Mouse (Mus musculus): ENCODE measurements around the gene Tbc1d10b.
A peak's percentile ranks its signal among the peaks of the same experiment; 100 is the strongest.

Gene Tbc1d10b

GRCm38 (mm10) chr7:127224616-127225015, 16.3 kb upstream of the Tbc1d10b start:
- DNase-seq: no peak

DNA sequence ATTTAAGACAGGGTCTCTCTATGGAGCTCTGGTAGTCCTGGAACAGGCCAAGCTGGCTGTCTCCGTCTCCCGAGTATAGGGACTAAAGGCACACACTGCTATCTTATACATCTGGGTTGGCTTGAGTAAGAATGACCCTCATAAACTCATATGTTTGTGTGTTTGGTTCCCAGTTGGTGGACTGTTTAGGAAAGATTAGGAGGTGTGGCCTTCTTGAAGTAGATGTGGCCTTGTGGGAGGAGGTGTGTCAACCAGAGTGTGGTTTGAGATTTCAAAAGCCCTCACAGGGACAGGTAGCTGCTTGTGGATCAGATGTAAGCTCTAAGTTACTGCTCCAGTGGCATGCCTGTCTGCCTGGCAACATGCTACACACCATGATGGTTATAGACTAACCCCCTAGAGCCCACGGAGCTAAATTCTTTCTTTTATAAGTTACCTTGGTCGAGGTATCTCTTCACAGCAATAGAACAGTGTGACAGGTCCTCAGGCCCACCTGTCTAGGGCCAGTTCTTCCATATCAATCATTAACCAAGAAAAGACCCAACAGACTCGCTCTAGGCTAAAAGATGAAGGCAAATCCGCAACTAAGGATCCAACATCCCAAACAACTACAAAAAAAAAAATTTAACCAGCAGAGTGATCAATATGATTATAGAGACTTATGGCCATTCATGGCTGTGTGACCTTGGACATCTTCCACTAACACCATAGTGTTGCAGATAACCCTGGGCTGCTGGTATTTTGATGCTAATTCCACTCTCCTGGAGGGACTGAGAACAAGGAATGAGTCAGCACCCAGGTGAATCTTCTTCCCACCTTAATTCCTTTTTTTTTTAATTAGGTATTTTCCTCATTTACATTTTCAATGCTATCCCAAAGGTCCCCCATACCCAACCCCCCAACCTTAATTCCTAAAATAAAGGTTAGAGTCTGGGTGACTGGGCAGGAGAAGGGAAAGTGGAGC, 15.5 kb upstream of the Tbc1d10b start:
- DNase-seq: no peak

DNA sequence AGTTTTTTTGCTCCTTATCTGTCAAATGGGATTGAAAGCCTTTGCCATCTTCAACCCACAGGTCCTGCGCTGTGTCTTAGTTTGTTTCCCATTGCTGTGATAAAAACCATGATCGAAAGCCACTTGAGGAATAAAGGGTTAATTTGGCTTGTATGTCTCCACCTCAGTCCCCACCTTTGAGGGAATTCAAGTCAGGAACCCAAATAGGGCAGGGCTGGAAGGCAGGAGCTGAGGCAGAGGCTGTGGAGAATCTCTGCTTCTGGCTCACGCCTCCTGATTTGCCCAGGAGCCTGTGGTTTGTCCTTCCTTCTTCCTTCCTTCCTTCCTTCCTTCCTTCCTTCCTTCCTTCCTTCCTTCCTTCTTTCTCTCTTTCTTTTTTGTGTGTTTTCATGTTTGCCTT, 14.8 kb upstream of the Tbc1d10b start:
- no peak for DNase-seq

DNA sequence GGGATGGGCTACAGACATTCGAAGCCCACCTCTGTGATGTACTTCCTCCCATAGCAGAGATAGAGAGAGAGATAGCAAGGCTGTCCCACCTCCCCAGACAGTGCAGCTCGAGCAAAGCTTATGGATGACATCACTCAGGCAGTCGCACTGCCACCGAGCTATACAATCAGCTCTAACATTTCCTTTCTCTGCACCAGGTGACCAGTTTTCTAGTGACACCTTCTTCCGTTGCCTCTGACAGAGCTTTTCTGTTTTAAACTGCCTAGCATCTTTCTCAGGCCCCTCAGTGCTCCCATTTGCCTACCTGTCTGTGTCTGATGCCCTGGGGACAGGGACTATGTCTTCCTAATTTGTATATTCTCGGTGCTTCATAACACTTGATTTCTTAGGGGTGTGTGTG, 12.2 kb upstream of the Tbc1d10b start:
- no peak for DNase-seq

DNA sequence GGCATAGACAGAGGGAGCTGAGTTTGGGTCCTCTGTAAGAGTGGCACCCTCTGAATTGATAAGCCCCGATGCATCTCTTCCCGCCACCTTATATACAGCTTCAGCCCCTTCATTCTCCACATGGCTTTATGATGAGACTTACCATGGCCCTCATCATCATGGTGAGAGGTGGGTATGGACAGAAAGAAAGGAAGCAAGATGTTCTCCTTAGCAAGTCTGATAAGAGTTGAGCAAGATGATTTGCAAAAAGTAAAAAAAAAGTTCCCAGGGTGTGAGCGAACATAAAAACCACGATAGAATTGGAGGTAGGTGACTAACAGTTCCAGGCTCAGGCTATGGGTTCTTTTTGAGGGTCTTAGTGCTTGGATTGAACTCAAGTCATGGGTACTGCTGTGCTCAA, 10.4 kb upstream of the Tbc1d10b start:
- no peak for DNase-seq

GRCm38 (mm10) chr7:127217901-127218642, 9.8 kb upstream of the Tbc1d10b start:
- DNase-seq: no peak

- DNase-seq: no peak
Measured at GRCm38 (mm10) chr7:127217475-127217874, 9.2 kb upstream of the Tbc1d10b start.

DNA sequence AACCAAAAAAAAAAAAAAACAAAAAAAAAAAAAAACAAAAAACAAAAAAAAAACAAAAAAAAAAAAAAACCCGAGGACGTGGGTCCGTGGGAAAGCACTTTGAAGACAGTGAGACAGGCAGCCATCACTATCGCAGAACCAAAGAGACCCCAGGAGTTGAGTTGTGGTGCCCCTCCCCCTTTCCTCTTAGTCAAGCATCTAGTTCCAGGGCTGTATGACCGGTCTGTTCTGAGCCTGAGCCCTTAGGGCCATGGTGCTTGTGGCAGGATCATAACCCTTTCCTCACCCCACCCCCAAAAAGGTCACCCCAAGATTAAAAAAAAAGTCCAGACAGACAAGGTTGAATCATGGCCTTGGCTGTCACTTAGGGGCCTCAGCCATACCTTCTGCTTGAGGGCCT, 8.0 kb upstream of the Tbc1d10b start:
- no peak for DNase-seq

- DNase-seq: peak; percentile 64 to 68
Measured at GRCm38 (mm10) chr7:127214981-127215871, 7.0 kb upstream of the Tbc1d10b start.

DNA sequence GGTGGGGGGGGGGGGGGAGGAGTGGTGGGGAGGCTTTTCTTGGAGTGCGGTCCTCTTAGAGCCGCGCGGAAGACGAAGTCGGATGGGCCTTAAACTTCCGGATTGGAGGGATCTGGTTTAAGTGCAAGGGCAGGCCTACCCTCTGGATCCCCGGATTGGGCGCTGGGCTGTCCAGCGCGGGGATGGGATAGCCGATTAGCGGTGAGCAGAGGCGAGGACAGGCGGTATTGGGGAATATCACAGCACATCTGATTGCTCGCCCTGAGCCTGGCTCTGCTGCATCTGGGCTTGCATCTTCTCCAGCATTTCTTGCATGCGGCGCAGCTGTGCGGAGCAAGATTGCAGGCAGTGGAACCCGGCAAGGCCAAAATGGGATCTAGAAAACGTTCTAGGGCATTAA, 6.3 kb upstream of the Tbc1d10b start:
- DNase-seq: no peak

DNA sequence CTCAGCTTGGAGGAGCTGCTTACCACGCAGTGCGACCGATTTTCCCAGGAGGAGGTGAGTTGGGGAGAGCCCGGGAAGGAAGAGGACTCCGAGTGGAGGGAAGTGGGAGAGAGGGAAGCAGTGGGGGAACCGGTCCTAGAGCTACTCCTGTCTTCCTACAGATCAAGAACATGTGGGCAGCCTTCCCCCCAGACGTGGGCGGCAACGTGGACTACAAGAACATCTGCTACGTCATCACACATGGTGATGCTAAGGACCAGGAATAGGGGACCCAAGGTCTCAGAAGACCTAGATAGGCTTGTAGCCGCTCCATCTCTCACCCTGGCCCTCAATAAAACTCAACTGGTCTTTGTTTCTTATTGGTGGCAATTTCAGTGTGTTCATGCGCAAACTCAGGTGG, 5.7 kb upstream of the Tbc1d10b start:
- no peak for DNase-seq

- DNase-seq: peak; percentile 35 to 49
Measured at GRCm38 (mm10) chr7:127213485-127213884, 5.2 kb upstream of the Tbc1d10b start.

- DNase-seq: no peak
Measured at GRCm38 (mm10) chr7:127212432-127213250, 4.4 kb upstream of the Tbc1d10b start.

DNA sequence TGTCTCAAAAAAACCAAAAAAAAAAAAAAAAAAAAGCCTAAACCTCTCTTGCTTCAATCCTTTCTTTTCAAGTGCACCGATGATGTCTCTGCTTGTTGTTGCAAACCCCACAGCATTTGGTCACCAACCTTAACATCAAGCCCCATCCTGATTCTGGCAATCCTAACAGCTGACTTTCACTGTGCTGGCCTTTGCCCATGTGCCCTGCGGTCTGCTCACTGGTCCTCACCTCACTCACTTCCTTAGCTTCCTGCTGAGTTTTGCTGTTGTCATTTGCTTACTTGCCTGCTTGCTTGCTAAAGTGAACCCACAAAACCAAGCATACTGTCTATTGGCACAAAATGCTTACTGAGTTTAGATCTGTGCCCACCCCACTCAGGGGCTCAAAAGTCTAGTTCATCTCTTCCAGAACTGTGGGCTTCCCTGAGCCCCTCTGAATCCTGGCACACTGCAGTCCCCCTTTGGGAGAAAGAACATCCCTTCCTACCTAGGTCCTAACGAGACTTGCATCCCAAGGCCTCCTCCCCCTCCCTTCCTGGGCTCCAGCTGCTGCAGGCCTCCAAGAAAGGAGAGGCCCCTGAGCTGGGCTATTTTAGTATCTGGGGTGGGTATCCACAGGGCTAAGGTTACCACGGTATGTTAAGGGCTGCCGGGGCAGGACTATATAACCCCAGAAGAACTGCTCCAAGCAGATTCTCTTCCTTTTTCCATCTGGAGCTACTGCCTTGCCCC, 2.9 kb upstream of the Tbc1d10b start:
- DNase-seq: no peak

DNA sequence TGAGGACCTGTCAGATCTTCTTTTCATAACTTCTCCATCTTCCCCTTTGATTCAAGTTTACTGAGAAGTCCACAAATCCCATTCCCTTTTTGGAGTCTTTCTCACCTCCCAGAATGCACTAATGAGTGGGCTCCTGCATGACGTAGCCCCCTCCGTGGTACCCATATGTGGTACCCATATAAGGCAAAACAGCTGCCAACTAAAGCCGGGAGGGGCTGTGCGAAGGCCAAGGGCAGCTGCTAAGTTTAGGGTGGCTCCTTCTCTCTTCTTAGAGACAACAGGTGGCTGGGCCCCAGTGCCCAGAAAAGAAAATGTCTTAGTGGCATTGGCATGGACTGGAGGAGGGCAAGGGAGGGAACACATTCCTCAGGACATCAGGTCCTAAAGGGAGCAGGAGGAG, 2.0 kb upstream of the Tbc1d10b start:
- no peak for DNase-seq

- DNase-seq: no peak
Measured at GRCm38 (mm10) chr7:127209851-127210250, 1.6 kb upstream of the Tbc1d10b start.

DNA sequence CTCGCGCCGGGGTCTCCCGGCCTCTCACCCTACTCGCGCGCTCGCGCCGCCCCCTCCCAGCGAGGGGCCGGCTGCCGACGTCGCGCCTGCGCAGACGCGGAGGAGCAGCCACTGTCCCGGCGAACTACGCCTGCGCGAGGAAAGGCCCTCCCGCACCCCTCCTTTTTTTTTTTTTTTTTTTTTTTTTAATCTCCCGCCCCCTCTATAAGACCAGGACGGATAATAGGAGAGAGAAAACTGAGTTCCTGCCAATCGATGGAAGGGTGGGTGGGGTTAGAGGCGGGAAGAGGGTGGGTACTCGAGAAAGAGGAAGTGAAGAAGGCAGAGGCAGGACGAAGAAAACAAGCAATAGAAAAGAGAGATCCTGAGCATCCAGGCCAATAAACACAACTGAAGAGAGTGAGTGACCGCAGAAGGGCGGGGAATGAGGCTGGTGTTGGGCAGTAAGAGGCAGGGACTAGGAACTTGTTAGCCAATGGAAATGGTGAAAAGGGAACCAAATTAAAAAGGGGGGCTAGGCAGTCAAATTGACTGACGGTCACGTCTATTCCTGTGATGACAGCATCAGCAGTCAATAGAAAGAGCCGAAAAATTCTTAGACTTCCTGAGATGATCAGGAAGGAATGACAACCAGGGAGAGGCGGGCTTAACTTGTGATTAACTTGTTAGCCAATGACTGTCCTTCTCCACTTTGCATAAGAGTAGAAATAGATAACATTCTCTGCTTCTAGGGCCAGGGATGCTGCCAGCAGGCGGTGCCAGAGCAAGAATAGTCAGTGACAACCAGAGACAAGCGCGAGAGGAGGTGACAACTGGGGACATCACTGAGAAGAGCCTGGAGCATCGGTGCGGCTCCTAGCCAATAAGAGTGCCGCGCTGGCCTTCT, 528 bp upstream of the Tbc1d10b start, which contains the start of gene Mylpf:
Mylpf (plus strand) TSS at position 338 of the 886 bp plus-strand sequence.
- peak; percentile 88 to 93 for DNase-seq

DNA sequence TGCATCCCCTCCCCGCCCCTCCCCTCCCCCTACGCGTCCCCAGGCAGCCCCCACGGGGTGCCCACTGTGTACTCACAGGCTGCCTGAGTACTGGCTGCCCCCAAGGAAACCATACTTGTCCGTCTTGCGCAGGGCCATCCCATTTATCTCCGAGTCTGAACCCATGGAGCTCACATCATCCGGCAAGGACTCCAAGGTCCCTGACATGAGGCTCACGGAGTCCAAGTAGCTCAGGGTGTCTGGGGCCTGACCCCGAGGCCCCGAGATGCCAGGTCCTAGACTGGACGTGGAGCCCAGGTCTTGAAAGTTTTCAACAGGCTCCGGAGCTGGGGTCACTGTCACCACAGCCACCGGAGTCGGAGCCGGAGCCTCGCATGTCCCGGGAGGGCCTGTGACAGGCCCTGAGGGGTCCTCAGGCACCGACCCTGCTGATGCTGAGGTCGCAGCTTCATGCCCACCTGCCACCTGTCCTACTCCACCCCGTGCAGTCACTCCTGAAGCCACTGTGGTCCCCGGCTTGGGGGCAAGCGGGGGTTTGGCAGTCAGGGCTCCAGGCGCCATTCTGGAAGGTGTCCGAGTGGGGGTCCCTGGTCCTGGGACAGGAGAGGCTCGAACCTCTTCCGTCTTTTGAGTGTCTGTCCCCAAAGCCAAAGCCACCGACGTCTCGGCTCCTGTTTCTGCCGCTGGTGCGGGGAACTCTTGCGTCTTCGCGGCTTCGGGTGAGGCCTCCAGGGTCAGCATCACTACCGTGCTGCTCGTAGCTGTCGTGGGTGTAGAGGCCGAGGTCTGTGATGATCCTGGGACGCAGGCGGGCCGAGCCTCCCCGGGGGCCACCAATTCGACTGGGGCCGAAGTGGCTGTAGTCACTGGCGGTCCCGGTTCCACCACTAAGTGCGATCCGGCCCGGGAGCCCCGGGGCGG, 634 bp downstream of the Tbc1d10b start:
- peak; percentile 29 to 45 for DNase-seq

DNA sequence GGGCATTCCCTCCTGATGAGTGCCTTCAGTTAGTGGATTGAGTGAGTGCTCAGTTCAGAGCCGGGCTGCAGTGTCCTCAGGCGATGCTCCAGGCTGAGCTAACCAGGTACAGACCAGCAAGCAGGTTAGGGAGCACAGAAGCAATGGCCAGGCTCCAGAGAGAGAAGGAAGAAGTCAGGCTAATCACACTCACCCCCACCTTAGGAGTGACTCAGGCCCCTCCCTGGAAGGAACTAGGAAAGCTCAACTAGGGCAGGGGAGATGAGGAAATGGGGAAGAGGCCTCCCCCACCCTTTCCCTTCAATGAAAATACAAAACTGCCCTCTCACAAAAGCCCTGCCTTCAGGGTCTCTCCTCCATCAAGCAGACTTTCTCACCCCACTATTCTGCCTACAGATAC, 1.7 kb downstream of the Tbc1d10b start:
- no peak for DNase-seq

Data from cerebellum, postnatal 36 days (tissue).